Mouse (Mus musculus): ENCODE measurements around the gene Dbn1. TPM values are rescaled to one million over a fixed set of nuclear protein-coding genes. Genes with fewer than 3 reads are reported as not detected.

Dbn1 gene
- polyA plus RNA-seq, 1 experiment from 2014 or later: 190 TPM

- Histone ChIP-seq H3K4me3 (replicated peaks) (no peak overlapping the region), H3K9ac (no peak overlapping the region), H3K4me2 (replicated peaks) (no peak overlapping the region), H3K27me3 (no peaks in the 10 kb centered on the region), H3K36me3 (peaks cover 76% of the 10 kb centered on the region), H3K27ac (replicated peaks) (no peak overlapping the region), H3K9me3 (replicated peaks) (no peaks in the 10 kb centered on the region), H3K4me1 (peaks cover 45% of the 10 kb centered on the region)
- 62% methylated on average over 11 of the region's 11 CpGs for WGBS
- no peak for ATAC-seq (ENCODE audit: insufficient number of reproducible peaks, low FRiP score, low TSS enrichment, low read depth)
These were observed 20.0 kb upstream of the Dbn1 start for GRCm38 (mm10) chr13:55507877-55508276.

- H3K4me1 ChIP-seq: peaks cover 36% of the 10 kb centered on the region
- no peaks in the 10 kb centered on the region for H3K9me3 ChIP-seq (replicated peaks)
- H3K4me3 ChIP-seq (replicated peaks): no peak overlapping the region
- H3K27ac ChIP-seq (replicated peaks): no peak overlapping the region
- no peak overlapping the region for H3K9ac ChIP-seq
- ATAC-seq (ENCODE audit: insufficient number of reproducible peaks, low FRiP score, low TSS enrichment, low read depth): no peak
- no peak overlapping the region for H3K4me2 ChIP-seq (replicated peaks)
- no peaks in the 10 kb centered on the region for H3K27me3 ChIP-seq
- WGBS: 79% methylated on average over 10 of the region's 10 CpGs
- H3K36me3 ChIP-seq: peaks cover 87% of the 10 kb centered on the region
These were observed 18.8 kb upstream of the Dbn1 start for GRCm38 (mm10) chr13:55506697-55507096.

- 95% methylated on average over 9 of the region's 9 CpGs for WGBS
- Histone ChIP-seq H3K4me2 (replicated peaks) (no peak overlapping the region), H3K36me3 (peaks cover 92% of the 10 kb centered on the region), H3K4me3 (replicated peaks) (no peak overlapping the region), H3K9me3 (replicated peaks) (no peaks in the 10 kb centered on the region), H3K27me3 (no peaks in the 10 kb centered on the region), H3K9ac (no peak overlapping the region), H3K27ac (replicated peaks) (no peak overlapping the region), H3K4me1 (peaks cover 28% of the 10 kb centered on the region)
- ATAC-seq (ENCODE audit: insufficient number of reproducible peaks, low FRiP score, low TSS enrichment, low read depth): no peak
These were observed 17.9 kb upstream of the Dbn1 start for GRCm38 (mm10) chr13:55505810-55506209.

- ATAC-seq (ENCODE audit: insufficient number of reproducible peaks, low FRiP score, low TSS enrichment, low read depth): no peak
- Histone ChIP-seq H3K4me2 (replicated peaks) (no peak overlapping the region), H3K36me3 (peaks cover 85% of the 10 kb centered on the region), H3K4me3 (replicated peaks) (no peak overlapping the region), H3K9me3 (replicated peaks) (no peaks in the 10 kb centered on the region), H3K27ac (replicated peaks) (no peak overlapping the region), H3K27me3 (no peaks in the 10 kb centered on the region), H3K9ac (no peak overlapping the region), H3K4me1 (peaks cover 15% of the 10 kb centered on the region; the same call in 1 of the 2 replicates)
- 78% methylated on average over 5 of the region's 5 CpGs for WGBS
These were observed 16.5 kb upstream of the Dbn1 start for GRCm38 (mm10) chr13:55504390-55504789.

GRCm38 (mm10) chr13:55502405-55502804, 14.5 kb upstream of the Dbn1 start:
- Histone ChIP-seq H3K4me2 (replicated peaks) (no peak overlapping the region), H3K4me3 (replicated peaks) (no peak overlapping the region), H3K36me3 (peaks cover 79% of the 10 kb centered on the region), H3K4me1 (peaks cover 3% of the 10 kb centered on the region; the same call in 1 of the 2 replicates), H3K27me3 (no peaks in the 10 kb centered on the region), H3K9me3 (replicated peaks) (no peaks in the 10 kb centered on the region), H3K9ac (no peak overlapping the region), H3K27ac (replicated peaks) (no peak overlapping the region)
- 82% methylated on average over 8 of the region's 8 CpGs for WGBS
- ATAC-seq (ENCODE audit: insufficient number of reproducible peaks, low FRiP score, low TSS enrichment, low read depth): no peak

DNA sequence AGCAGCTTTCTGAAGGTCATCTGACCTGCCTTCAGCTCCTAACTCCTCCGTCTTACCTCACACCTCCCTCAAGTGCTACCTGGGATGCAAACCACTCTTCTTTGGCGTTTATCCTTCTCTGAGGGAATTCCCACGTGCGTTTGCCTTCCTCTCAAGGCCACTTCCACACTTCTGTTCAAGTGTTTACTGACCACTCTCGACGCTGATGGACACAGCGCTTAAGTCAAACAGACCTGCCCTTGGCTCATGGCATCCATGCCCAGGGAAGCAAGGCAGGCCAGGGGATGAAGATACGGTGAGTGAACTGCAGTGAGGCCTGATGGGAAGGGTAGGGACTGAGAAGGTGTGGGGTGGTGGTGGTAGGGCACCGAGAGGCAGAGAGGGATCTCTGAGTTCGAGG, 12.7 kb upstream of the Dbn1 start:
- H3K4me1 ChIP-seq: peaks cover 12% of the 10 kb centered on the region; the same call in 1 of the 2 replicates
- H3K4me2 ChIP-seq (replicated peaks): no peak overlapping the region
- H3K27ac ChIP-seq (replicated peaks): no peak overlapping the region
- WGBS: 76% methylated on average over 10 of the region's 10 CpGs
- peaks cover 61% of the 10 kb centered on the region for H3K36me3 ChIP-seq
- H3K9ac ChIP-seq: no peak overlapping the region
- H3K4me3 ChIP-seq (replicated peaks): no peak overlapping the region
- no peak for ATAC-seq (ENCODE audit: insufficient number of reproducible peaks, low FRiP score, low TSS enrichment, low read depth)
- H3K27me3 ChIP-seq: no peaks in the 10 kb centered on the region
- no peaks in the 10 kb centered on the region for H3K9me3 ChIP-seq (replicated peaks)

DNA sequence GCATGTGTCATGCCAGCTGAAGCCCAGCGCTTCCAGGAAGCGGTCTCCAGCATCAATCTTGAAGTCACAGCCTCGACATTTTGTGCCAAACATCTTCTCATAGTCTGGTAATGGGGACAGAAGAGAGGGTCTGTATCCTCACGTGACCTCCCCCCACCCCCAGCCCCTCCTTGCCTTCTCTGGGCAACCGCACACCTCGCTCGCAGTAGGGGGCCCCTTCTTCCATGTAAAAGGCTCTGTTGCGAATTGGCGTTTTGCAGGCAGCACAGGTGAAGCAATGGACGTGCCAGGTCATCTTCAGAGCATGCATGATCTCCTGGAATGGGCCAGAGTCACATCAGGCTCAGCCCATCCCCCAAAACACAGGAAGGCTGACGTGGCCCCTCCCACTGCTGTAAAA, 11.0 kb upstream of the Dbn1 start:
- Histone ChIP-seq H3K9ac (no peak overlapping the region), H3K4me3 (replicated peaks) (no peak overlapping the region), H3K27ac (replicated peaks) (no peak overlapping the region), H3K9me3 (replicated peaks) (no peaks in the 10 kb centered on the region), H3K27me3 (no peaks in the 10 kb centered on the region), H3K4me2 (replicated peaks) (no peak overlapping the region), H3K4me1 (peaks cover 26% of the 10 kb centered on the region), H3K36me3 (peaks cover 44% of the 10 kb centered on the region)
- ATAC-seq (ENCODE audit: insufficient number of reproducible peaks, low FRiP score, low TSS enrichment, low read depth): no peak
- WGBS: 63% methylated on average over 11 of the region's 11 CpGs

- H3K4me3 ChIP-seq (replicated peaks): no peak overlapping the region
- H3K27ac ChIP-seq (replicated peaks): no peak overlapping the region
- no peaks in the 10 kb centered on the region for H3K27me3 ChIP-seq
- ATAC-seq (ENCODE audit: insufficient number of reproducible peaks, low FRiP score, low TSS enrichment, low read depth): no peak
- 83% methylated on average over 6 of the region's 6 CpGs for WGBS
- H3K36me3 ChIP-seq: peaks cover 22% of the 10 kb centered on the region
- H3K9ac ChIP-seq: no peak overlapping the region
- no peaks in the 10 kb centered on the region for H3K9me3 ChIP-seq (replicated peaks)
- H3K4me2 ChIP-seq (replicated peaks): no peak overlapping the region
- H3K4me1 ChIP-seq: peaks cover 26% of the 10 kb centered on the region
These were observed 8.8 kb upstream of the Dbn1 start for GRCm38 (mm10) chr13:55496661-55497060.

DNA sequence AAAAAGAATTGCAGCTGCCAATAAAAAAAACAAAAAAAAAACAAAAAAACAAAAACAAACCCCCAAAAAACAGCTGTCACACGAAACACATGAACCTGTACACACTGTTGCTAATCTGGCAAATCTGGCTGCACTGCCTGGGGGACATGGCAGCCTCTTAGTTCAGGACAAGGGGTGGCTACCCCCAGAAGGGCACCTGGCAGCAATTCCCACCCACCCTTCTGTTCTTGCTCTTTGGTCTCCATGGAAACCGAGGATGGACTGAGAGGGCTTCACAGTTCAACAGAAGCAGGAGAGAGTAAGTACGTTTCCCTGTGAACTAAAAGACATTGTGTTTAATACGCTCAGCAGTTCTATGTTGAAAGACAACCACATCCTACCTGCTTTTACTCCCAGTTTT, 7.8 kb upstream of the Dbn1 start:
- Histone ChIP-seq H3K4me3 (replicated peaks) (no peak overlapping the region), H3K36me3 (peaks cover 17% of the 10 kb centered on the region), H3K9me3 (replicated peaks) (no peaks in the 10 kb centered on the region), H3K4me2 (replicated peaks) (0 out of 2 replicates have a peak overlapping the region, but pooled peaks have one; percentile 6), H3K27ac (replicated peaks) (peak overlapping the region; percentile 48; the same call in 1 of the 2 replicates), H3K27me3 (no peaks in the 10 kb centered on the region), H3K9ac (no peak overlapping the region), H3K4me1 (peaks cover 26% of the 10 kb centered on the region)
- WGBS: 35% methylated on average over 4 of the region's 4 CpGs
- ATAC-seq (ENCODE audit: insufficient number of reproducible peaks, low FRiP score, low TSS enrichment, low read depth): no peak

DNA sequence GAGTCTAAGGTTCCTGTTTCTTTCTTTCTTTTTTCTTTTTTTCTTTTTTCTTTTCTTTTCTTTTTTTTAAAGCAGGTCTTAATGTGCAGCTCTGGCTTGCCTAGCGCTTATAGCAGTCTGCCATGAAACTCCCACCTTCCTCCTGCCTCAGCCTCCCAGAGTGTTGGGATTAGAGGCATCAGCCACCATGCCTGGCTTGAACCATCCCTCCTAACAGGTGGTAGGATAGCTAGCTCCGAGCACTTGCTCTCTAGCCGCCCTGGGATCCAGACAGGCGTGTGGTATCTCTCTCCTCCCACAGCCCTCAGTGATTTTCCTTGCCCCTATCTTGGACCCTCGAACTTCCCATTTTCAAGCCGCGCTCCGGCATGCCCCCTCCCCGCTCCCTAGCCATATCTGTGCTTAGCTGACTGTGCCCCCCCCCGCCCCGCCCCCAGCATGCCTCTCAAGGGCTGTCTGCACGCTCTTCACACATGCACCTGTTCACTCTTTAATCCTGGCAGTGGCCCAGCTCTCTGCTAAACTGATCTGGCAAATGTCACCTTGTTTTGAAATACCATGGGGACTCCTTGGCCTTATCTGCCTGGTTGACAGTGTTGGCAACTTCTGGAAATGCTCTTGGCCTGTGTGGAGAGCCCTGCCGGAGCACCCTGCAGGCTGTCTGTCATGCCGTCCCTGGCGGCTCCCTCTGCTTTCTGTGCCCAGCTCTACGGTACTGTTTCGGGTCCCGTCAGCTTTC, 7.1 kb upstream of the Dbn1 start:
- no peak overlapping the region for H3K4me2 ChIP-seq (replicated peaks)
- ATAC-seq (ENCODE audit: insufficient number of reproducible peaks, low FRiP score, low TSS enrichment, low read depth): peak; percentile 58; the same call in 1 of the 2 replicates
- peaks cover 13% of the 10 kb centered on the region for H3K36me3 ChIP-seq
- H3K9me3 ChIP-seq (replicated peaks): no peaks in the 10 kb centered on the region
- no peaks in the 10 kb centered on the region for H3K27me3 ChIP-seq
- H3K4me1 ChIP-seq: peaks cover 26% of the 10 kb centered on the region
- no peak overlapping the region for H3K4me3 ChIP-seq (replicated peaks)
- no peak overlapping the region for H3K9ac ChIP-seq
- no peak overlapping the region for H3K27ac ChIP-seq (replicated peaks)
- WGBS: 17% methylated on average over 18 of the region's 18 CpGs

DNA sequence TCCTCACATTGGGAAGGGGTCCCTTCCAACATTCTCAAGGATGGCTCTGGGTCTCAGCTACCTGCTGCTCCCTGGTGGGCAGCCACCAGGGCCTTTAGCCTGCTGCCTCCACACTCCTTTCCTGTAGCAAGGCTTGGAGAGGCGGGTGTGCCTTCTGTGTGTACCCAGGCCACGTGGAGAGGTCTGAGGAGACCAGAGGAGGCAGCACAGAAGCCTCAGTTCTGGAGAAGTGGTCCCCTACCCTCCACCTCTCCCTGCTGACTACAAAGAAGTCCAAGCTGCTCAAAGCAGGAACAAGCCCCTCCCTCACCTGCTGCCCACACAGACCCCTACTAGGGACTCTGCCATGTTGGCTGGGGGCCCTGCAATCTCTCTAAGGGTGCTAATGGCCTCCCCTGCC, 6.3 kb upstream of the Dbn1 start:
- Histone ChIP-seq H3K27ac (replicated peaks) (no peak overlapping the region), H3K9ac (no peak overlapping the region), H3K27me3 (no peaks in the 10 kb centered on the region), H3K9me3 (replicated peaks) (no peaks in the 10 kb centered on the region), H3K36me3 (peaks cover 13% of the 10 kb centered on the region), H3K4me1 (peaks cover 26% of the 10 kb centered on the region), H3K4me3 (replicated peaks) (no peak overlapping the region), H3K4me2 (replicated peaks) (no peak overlapping the region)
- WGBS: 21% methylated on average over 2 of the region's 2 CpGs
- ATAC-seq (ENCODE audit: insufficient number of reproducible peaks, low FRiP score, low TSS enrichment, low read depth): no peak

Data from embryonic facial prominence, embryonic 15.5 days (tissue).